Mouse (Mus musculus) kidney, adult 2 months (tissue): Measurements from ENCODE around the gene Relb.

Experiments
- CTCF ChIP-seq: fragments of 200-500 bp; conservative IDR thresholded peaks from 2 replicates; pipeline ENCODE4 v1.5.1; 2011; ENCODE audit warnings: low read depth, mild to moderate bottlenecking, control low read depth, low read length, moderate library complexity, mixed read lengths; ENCODE audit not compliant: insufficient read depth, insufficient read length
- POLR2A ChIP-seq: fragments of 200-500 bp; IDR thresholded peaks from one replicate; pipeline ENCODE4 v1.6.1; 2011; ENCODE audit warnings: low read depth, low read length, control low read depth

DNA sequence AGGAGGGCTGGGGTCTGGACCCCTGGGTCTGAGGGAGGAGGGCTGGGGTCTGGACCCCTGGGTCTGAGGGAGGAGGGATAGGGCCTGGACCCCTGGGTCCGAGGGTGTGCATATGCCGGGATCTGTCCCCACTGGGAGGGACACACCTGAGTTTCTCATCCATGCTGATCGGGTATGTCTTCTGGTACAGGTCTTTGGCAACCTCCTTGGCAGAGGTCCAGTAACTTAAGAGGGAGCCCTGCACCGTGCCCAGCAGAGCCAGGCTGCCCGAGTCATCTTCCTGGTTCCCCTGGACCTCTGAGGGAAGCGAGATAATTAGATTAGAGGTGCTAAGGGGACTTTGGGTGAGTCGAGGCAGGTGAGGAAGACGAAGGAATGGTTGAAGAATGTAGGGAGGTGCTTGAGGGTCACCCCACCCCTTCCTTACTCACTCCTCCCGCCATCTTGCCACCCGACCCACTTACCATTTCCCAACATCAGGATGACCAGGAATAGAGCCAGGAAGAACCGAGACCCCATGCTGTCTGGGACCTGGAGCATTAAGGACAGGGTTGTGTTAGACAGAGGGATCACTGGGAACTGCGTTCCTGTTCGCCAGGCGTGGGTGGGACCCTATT, 44.0 kb upstream of the Relb start:
- no peak for TF ChIP-seq CTCF
- no peak for TF ChIP-seq POLR2A
